Mouse (Mus musculus) spleen, adult 2 months (tissue): Measurements from ENCODE around the gene Rnf227. TPM values are rescaled to one million over a fixed set of nuclear protein-coding genes. Genes with fewer than 3 reads are reported as not detected.

Experiments used
- DNase-seq, 2 experiments: peaks; one replicate each; pipeline versions ENCODE4 v3.0.0 to v3.0.0-alpha.2; 2012 to 2021; ENCODE audit warnings: low spot score in 2 of 2, low read depth in 1 of 2
- H3K27ac ChIP-seq: fragments of 200-500 bp; 2 replicates; pipeline ENCODE4 v1.5.1; 2012; ENCODE audit warnings: low read length, inconsistent platforms; ENCODE audit not compliant: insufficient read depth
- H3K27me3 ChIP-seq: fragments of 200-500 bp; 2 replicates; pipeline ENCODE4 v1.6.1; 2012; ENCODE audit warnings: mild to moderate bottlenecking, moderate library complexity, low read length, inconsistent platforms; ENCODE audit not compliant: control insufficient read depth, insufficient read depth
- H3K36me3 ChIP-seq: fragments of 200-500 bp; 2 replicates; pipeline ENCODE4 v1.6.1; 2012; ENCODE audit warnings: mild to moderate bottlenecking, low read length, inconsistent platforms; ENCODE audit not compliant: control insufficient read depth, insufficient read depth
- H3K4me1 ChIP-seq: fragments of 200-500 bp; 2 replicates; pipeline ENCODE4 v1.6.1; 2011; ENCODE audit warnings: inconsistent platforms; ENCODE audit not compliant: control insufficient read depth, insufficient read depth, insufficient read length
- H3K4me3 ChIP-seq: fragments of 200-500 bp; 2 replicates; pipeline ENCODE4 v1.5.1; 2011; ENCODE audit warnings: mild to moderate bottlenecking, inconsistent platforms; ENCODE audit not compliant: insufficient read depth, insufficient read length; ENCODE audit errors: extremely low read depth
- CTCF ChIP-seq: fragments of 200-500 bp; IDR thresholded peaks from 2 replicates; pipeline ENCODE4 v1.5.1; 2011; ENCODE audit warnings: mild to moderate bottlenecking, inconsistent platforms; ENCODE audit not compliant: insufficient read depth, insufficient read length, insufficient replicate concordance; ENCODE audit errors: extremely low read depth
- POLR2A ChIP-seq: fragments of 200-500 bp; IDR thresholded peaks from 2 replicates; pipeline ENCODE4 v1.6.1; 2011; ENCODE audit warnings: low read depth, low read length, inconsistent platforms
- WGBS: fragments of 180-500 bp; shearing (Covaris S2); methylation state at CpG from one replicate; pipeline ENCODE4 v1.1.7; 2018; 5-methylcytosine and 5-hydroxymethylcytosine counted together
- polyA plus RNA-seq: library from polyadenylated mRNA; depleted of rRNA; stranded (reverse); fragments of >200 nt; gene quantifications from 2 replicates; pipeline ENCODE4 v1.2.3, GENCODE M21; 2012; rRNA removed

Rnf227 gene
- 0.47 and 0.86 TPM in 2 replicates for polyA plus RNA-seq

DNA sequence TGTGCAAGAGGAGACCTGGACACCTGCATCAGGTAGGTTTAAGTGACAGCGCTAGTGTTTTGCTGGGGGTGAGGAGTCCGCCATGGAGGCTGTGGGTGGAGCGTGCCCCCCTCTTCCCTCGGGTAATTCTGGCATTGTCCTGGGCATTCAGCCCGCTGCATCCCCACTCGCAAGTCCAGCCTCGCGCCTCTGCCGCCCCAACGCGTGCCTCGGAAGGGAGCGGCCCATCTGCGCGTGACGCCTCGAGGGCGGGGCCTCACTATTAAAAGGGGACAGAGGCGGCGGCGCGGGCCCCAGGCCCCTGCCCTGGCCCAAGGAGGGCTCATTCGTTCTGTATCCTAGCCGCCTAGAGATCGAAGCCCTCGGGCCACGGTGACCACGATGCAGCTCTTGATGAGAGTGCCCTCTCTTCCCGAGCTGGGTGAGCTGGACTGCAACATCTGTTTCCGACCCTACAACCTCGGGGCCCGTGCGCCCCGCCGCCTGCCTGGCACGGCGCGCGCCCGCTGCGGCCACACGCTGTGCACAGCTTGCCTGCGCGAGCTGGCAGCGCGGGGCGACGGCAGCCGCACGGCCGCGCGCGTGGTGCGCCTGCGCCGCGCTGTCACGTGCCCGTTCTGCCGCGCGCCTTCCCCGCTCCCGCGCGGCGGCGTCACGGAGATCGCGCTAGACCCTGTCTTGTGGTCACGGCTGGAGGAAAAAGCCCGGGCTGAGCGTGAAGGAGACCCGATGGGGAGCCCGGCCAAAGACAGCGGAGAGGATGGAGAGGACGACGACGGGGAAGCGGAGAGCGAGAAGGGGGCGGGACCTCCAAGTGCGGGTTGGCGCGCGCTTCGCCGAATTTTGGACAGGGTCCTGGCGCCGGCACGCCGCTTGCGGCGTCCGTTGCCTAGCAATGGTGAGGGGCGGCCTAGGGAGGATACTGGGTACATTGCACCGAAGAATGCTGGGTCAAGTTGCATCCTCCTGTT, at the start of gene Rnf227:
Rnf227 (plus strand) TSS at position 301 of the 971 bp plus-strand sequence.
- no peak for TF ChIP-seq CTCF
- TF ChIP-seq POLR2A = no peak
- peaks cover 11% of the 10 kb centered on the region for H3K4me1 ChIP-seq
- peak; percentile 41 to 62 for DNase-seq
- H3K4me3 ChIP-seq = peak within 1 kb of the TSS; percentile 75
- no peaks in the 10 kb centered on the region for H3K27me3 ChIP-seq
- 4% methylated on average over 99 of the region's 99 CpGs for WGBS
- H3K27ac ChIP-seq = no peak within 1 kb of the TSS
- peaks cover 8% of the 10 kb centered on the region for H3K36me3 ChIP-seq

- TF ChIP-seq CTCF = no peak
- no peak for TF ChIP-seq POLR2A
- no peak overlapping the region for H3K4me3 ChIP-seq
- no peak overlapping the region for H3K27ac ChIP-seq
- H3K36me3 ChIP-seq = no peaks in the 10 kb centered on the region
- no peaks in the 10 kb centered on the region for H3K27me3 ChIP-seq
- H3K4me1 ChIP-seq = no peaks in the 10 kb centered on the region
- WGBS = 98% methylated on average over 5 of the region's 5 CpGs
- no peak for DNase-seq
Observed at GRCm38 (mm10) chr11:69291111-69291510, 49.1 kb upstream of the Rnf227 start.

GRCm38 (mm10) chr11:69295286-69295685, 45.0 kb upstream of the Rnf227 start:
- Histone ChIP-seq H3K4me1 (no peaks in the 10 kb centered on the region), H3K27me3 (no peaks in the 10 kb centered on the region), H3K4me3 (no peak overlapping the region), H3K36me3 (peaks cover 2% of the 10 kb centered on the region; the same call in 1 of the 2 replicates), H3K27ac (no peak overlapping the region)
- no peak for DNase-seq
- 70% methylated on average over 3 of the region's 3 CpGs for WGBS
- TF ChIP-seq POLR2A = no peak
- TF ChIP-seq CTCF = no peak

DNA sequence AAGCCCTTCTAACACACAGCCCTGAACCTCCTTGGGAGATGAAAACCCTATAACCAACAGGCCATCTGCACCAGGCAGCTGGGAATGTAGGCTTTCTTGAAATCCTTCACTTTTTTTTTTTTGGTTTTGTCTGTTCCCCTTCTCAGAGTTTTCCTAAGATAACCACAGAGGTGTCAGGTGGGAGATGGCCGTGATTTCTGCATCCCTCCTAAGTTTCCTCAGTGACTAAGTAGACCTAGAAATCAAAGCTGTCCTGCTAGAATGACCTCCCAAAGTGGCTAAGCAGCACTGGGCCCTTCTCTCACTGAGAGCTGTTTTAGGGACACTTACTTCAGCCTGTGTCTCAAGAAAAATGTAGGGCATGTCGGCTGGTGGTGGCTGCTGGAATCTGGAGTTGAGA, 42.5 kb upstream of the Rnf227 start:
- H3K27me3 ChIP-seq = no peaks in the 10 kb centered on the region
- TF ChIP-seq POLR2A (no peak), CTCF (no peak)
- 94% methylated on average over 2 of the region's 2 CpGs for WGBS
- peaks cover 5% of the 10 kb centered on the region for H3K36me3 ChIP-seq
- no peak for DNase-seq
- H3K27ac ChIP-seq = no peak overlapping the region
- H3K4me3 ChIP-seq = no peak overlapping the region
- H3K4me1 ChIP-seq = no peaks in the 10 kb centered on the region

DNA sequence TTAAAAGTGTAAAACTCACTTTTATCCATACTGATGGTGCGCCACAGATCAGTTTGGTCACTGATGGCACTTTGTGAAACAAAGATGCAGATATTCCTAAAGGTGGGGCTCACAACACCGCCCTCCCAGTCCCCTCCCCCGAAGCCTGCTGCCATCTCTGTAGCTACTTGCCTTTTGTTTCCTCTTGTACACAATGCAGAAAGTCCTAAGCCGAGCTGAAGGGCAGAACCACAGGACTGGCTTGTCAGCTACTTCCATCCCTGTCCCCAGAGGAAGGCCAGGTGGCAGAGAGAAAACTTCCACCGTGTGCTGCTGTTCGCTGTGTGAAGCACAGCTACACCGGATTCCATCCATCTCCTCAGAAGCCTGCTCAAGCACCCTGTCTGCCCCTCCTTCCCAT, 42.0 kb upstream of the Rnf227 start:
- no peak for DNase-seq
- no peak overlapping the region for H3K27ac ChIP-seq
- no peaks in the 10 kb centered on the region for H3K27me3 ChIP-seq
- 89% methylated on average over 7 of the region's 7 CpGs for WGBS
- H3K4me3 ChIP-seq = no peak overlapping the region
- peaks cover 6% of the 10 kb centered on the region for H3K36me3 ChIP-seq
- no peaks in the 10 kb centered on the region for H3K4me1 ChIP-seq
- TF ChIP-seq POLR2A = no peak
- TF ChIP-seq CTCF = no peak

- Histone ChIP-seq H3K4me1 (no peaks in the 10 kb centered on the region; the same call in 1 of the 2 replicates), H3K4me3 (no peak overlapping the region), H3K36me3 (peaks cover 6% of the 10 kb centered on the region), H3K27ac (no peak overlapping the region), H3K27me3 (no peaks in the 10 kb centered on the region)
- TF ChIP-seq POLR2A (no peak), CTCF (no peak)
- 89% methylated on average over 7 of the region's 7 CpGs for WGBS
- no peak for DNase-seq
Observed at GRCm38 (mm10) chr11:69302817-69303216, 37.4 kb upstream of the Rnf227 start.

GRCm38 (mm10) chr11:69305291-69305690, 35.0 kb upstream of the Rnf227 start:
- peak; percentile 51 to 69 for DNase-seq
- Histone ChIP-seq H3K4me3 (no peak overlapping the region), H3K27me3 (no peaks in the 10 kb centered on the region), H3K36me3 (peaks cover 13% of the 10 kb centered on the region), H3K4me1 (no peaks in the 10 kb centered on the region; the same call in 1 of the 2 replicates), H3K27ac (peak overlapping the region; percentile 14; the same call in 1 of the 2 replicates)
- WGBS = 33% methylated on average over 9 of the region's 9 CpGs
- TF ChIP-seq POLR2A (no peak), CTCF (peak; percentile 35; the same call in 1 of the 2 replicates)
